Mouse (Mus musculus): ENCODE results near the gene Retn.

DNA sequence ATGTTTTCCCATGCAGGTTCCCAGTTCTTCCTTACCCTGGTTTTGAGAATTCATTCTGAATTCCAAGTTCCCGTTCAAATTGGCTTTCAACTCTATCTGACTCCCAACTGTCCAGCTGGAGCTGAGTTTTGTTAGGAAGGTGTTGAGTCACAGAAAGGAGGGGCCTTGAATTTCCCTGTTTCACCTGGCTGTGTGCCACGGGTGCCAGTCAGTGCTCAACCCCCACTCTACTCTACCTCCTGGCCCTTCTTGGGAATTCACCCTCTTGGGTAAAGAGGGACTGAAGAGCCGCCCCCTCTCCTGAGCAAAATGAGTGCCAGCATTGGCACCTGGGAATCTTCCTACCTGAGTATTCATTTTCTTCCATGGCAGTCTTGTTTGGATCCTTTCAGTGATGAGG is 35.2 kb downstream of the Retn start:
- TF ChIP-seq POLR2A (IDR thresholded peaks at IDR 0.05; ENCODE audit: borderline replicate concordance, insufficient read depth, low read length), result no peak
- TF ChIP-seq CTCF (IDR thresholded peaks at IDR 0.05; ENCODE audit: borderline replicate concordance, insufficient read depth, low read depth, low read length), result no peak
